In genomic region chrX:93674836-93675795, GRCm38 (mm10) we compare ENCODE assay signal across 8 mouse cellular contexts. TPM values are rescaled to one million over a fixed set of nuclear protein-coding genes. Genes with fewer than 3 reads are reported as not detected.
DNase-seq lines count a peak whose midpoint lies in the region; ATAC-seq lines count a peak whose summit lies in the region.

No protein-coding gene starts in this region.

- H3K4me2 ChIP-seq in hindbrain, embryonic 16.5 days (ENCODE audit: low read length), result peak overlapping the region; percentile 55

- no peaks in the 10 kb centered on the region for H3K36me3 ChIP-seq in hindbrain, embryonic 16.5 days (ENCODE audit: control insufficient read depth, insufficient read depth, low read length)

- peak; percentile 98 for ATAC-seq in frontal cortex, adult (ENCODE audit: low TSS enrichment)
- peak; percentile 100 for ATAC-seq in hindbrain, embryonic 16.5 days
- ATAC-seq in megakaryocyte, adult 5-6 weeks (ENCODE audit: poor library complexity, severe bottlenecking), result peak; percentile 99

- peak overlapping the region; percentile 43 for H3K4me3 ChIP-seq in hindbrain, embryonic 16.5 days (ENCODE audit: low read length)

- DNase-seq in T-cell, adult 2 months (ENCODE audit: low spot score), result peak; percentile 48
- peak; percentile 73 for DNase-seq in cerebellum, adult 9-10 months
- peak; percentile 19 to 63 for DNase-seq in left cerebral cortex, adult 8-10 months (ENCODE audit: low spot score in 2 of 2)
- peak; percentile 71 for DNase-seq in right cerebral cortex, adult 18-20 months
- peak; percentile 33 to 60 for DNase-seq in urinary bladder, postnatal 4 days (ENCODE audit: low spot score in 2 of 2)

- H3K9ac ChIP-seq in hindbrain, embryonic 16.5 days (ENCODE audit: low read depth, low read length), result peak overlapping the region; percentile 63

- WGBS in hindbrain, embryonic 16.5 days, result 17% methylated on average over 19 of the region's 19 CpGs

- H3K27me3 ChIP-seq in hindbrain, embryonic 16.5 days (replicated peaks; ENCODE audit: control insufficient read depth, insufficient read depth, low read length), result no peaks in the 10 kb centered on the region

- H3K4me1 ChIP-seq in hindbrain, embryonic 16.5 days (ENCODE audit: control insufficient read depth, insufficient read depth, low read depth, low read length), result no peaks in the 10 kb centered on the region; the same call in 1 of the 2 replicates

- H3K27ac ChIP-seq in hindbrain, embryonic 16.5 days (ENCODE audit: low read depth, low read length), result peak overlapping the region; percentile 86

- H3K9me3 ChIP-seq in hindbrain, embryonic 16.5 days (ENCODE audit: control insufficient read depth, low read length), result no peaks in the 10 kb centered on the region

RNA-seq across cellular contexts. Expression of gene Pcyt1b, which starts 20.5 kb away (rescaled TPM):
- polyA plus RNA-seq in hindbrain, embryonic 16.5 days (2015; fragmentation: Nextera tagmentation; extraction: Ambion mirVana), result 22.3 and 24.0 TPM in 2 replicates
- 10 to 100 TPM; 30.0 to 33.5 (median 31.9) TPM for total RNA-seq in left cerebral cortex, adult 8-10 months (2022)
- total RNA-seq in megakaryocyte, adult 5-6 weeks (2015), result 0.13 and 0.62 TPM in 2 replicates
- 0.37 and 0.51 TPM in 2 replicates for total RNA-seq in megakaryocyte, adult 5-6 weeks (2017)

RNA-seq across cellular contexts. Expression of gene Pola1, which starts 43.2 kb away (rescaled TPM):
- polyA plus RNA-seq in hindbrain, embryonic 16.5 days (2015; fragmentation: Nextera tagmentation; extraction: Ambion mirVana), result 4.6 and 5.4 TPM in 2 replicates
- total RNA-seq in left cerebral cortex, adult 8-10 months (2022), result 1 to 10 TPM; 7.5 to 8.9 (median 7.7) TPM
- 33.6 and 36.6 TPM in 2 replicates for total RNA-seq in megakaryocyte, adult 5-6 weeks (2015)
- 72.6 and 73.1 TPM in 2 replicates for total RNA-seq in megakaryocyte, adult 5-6 weeks (2017)

Comparison
In these comparisons a context has a peak if more than half of its experiments do, and no peak if none do; other contexts are left out.
1. Peak in every context shown above with its lines: DNase-seq, ATAC-seq, H3K4me3 ChIP-seq and H3K27ac ChIP-seq.
2. RNA of gene Pcyt1b, which starts 20.5 kb away (total RNA-seq): 30.0 to 33.5 TPM in left cerebral cortex, adult 8-10 months; 0.13 to 0.62 TPM in megakaryocyte, adult 5-6 weeks; every median in the first group is over 10 times any median in the second.